Mouse (Mus musculus) small intestine, adult 2 months (tissue): ENCODE data around the gene As3mt. TPM values are rescaled to one million over a fixed set of nuclear protein-coding genes. Genes with fewer than 3 reads are reported as not detected.

Experiments
- H3K27ac ChIP-seq: fragments of 200-500 bp; 2 replicates; pipeline ENCODE4 v1.5.1; 2012; ENCODE audit warnings: low read depth, low read length, control low read depth, inconsistent platforms; ENCODE audit not compliant: insufficient read depth
- H3K27me3 ChIP-seq: fragments of 200-500 bp; 2 replicates; pipeline ENCODE4 v1.6.1; 2012; ENCODE audit warnings: mild to moderate bottlenecking, moderate library complexity, low read length, inconsistent platforms; ENCODE audit not compliant: control insufficient read depth, insufficient read depth
- H3K36me3 ChIP-seq: fragments of 200-500 bp; 2 replicates; pipeline ENCODE4 v1.6.1; 2012; ENCODE audit warnings: mild to moderate bottlenecking, low read length, control low read depth, inconsistent platforms; ENCODE audit not compliant: control insufficient read depth, insufficient read depth
- H3K4me1 ChIP-seq: fragments of 200-500 bp; 2 replicates; pipeline ENCODE4 v1.6.1; 2012; ENCODE audit warnings: low read length, inconsistent platforms, mixed read lengths; ENCODE audit not compliant: control insufficient read depth, insufficient read depth, insufficient read length
- H3K4me3 ChIP-seq: fragments of 200-500 bp; 2 replicates; pipeline ENCODE4 v1.5.1; 2012; ENCODE audit warnings: low read depth, mild to moderate bottlenecking, control low read depth, inconsistent platforms, low read length, moderate library complexity
- CTCF ChIP-seq: fragments of 200-500 bp; IDR thresholded peaks from 2 replicates; pipeline ENCODE4 v1.5.1; 2012; ENCODE audit warnings: low read depth, mild to moderate bottlenecking, control low read depth, inconsistent platforms, low read length, moderate library complexity, mixed read lengths; ENCODE audit not compliant: insufficient replicate concordance, insufficient read length; ENCODE audit errors: extremely low read depth
- POLR2A ChIP-seq: fragments of 200-500 bp; IDR thresholded peaks from 2 replicates; pipeline ENCODE4 v1.6.1; 2012; ENCODE audit warnings: low read depth, mild to moderate bottlenecking, control low read depth, inconsistent platforms, low read length, moderate library complexity
- WGBS: fragments of 180-500 bp; shearing (Covaris S2); methylation state at CpG from one replicate; pipeline ENCODE4 v1.1.7; 2018; 5-methylcytosine and 5-hydroxymethylcytosine counted together
- polyA plus RNA-seq: library from polyadenylated mRNA; depleted of rRNA; stranded (reverse); fragments of >200 nt; gene quantifications from 2 replicates; pipeline ENCODE4 v1.2.3, GENCODE M21; 2012

The As3mt gene
- polyA plus RNA-seq, 1 experiment = 10.3 TPM

DNA sequence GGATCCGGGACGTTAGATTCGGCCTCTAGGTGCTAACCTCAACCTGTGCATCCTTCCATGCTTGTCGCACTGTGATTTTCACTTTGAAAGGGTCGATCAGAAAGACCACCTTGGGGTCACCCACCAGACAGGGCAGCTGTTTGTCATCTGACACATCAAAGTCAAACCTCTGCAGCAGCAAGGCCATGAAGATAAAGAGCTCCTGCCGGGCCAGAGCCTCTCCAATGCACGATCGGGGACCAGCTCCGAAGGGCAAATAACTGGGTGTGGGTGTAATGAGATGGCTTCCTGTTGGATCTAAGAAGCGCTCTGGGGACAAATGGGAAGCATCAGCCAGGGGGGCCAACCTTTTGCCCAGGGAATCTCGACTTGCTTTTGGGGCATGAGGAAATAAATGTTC, 40.0 kb upstream of the As3mt start:
- Histone ChIP-seq H3K36me3 (no peaks in the 10 kb centered on the region), H3K27me3 (no peaks in the 10 kb centered on the region), H3K4me3 (no peak overlapping the region), H3K27ac (no peak overlapping the region), H3K4me1 (no peaks in the 10 kb centered on the region; the same call in 1 of the 2 replicates)
- 50% methylated on average over 11 of the region's 11 CpGs for WGBS
- TF ChIP-seq CTCF = no peak
- no peak for TF ChIP-seq POLR2A

DNA sequence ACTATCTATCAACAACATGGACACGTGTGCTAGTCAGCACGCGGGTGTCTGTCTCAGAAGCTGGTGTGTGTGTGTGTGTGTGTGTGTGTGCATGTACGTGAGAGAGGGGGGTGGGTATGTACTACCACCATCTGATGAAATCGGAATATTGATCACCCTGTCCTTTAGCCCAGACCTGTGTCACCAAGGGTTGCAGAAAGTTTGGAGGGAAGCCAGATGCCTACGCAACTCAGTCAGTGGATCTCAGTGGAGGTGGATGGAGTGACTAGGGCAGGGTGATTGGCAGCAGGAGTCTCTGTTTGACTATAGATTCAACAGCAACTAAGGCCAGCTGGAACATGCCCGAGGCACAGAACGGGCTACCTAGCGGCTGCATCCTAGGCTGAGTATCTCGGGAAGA, 39.0 kb upstream of the As3mt start:
- no peak for TF ChIP-seq POLR2A
- no peak for TF ChIP-seq CTCF
- no peak overlapping the region for H3K4me3 ChIP-seq
- H3K4me1 ChIP-seq = peaks cover 4% of the 10 kb centered on the region; the same call in 1 of the 2 replicates
- no peaks in the 10 kb centered on the region for H3K36me3 ChIP-seq
- H3K27me3 ChIP-seq = no peaks in the 10 kb centered on the region
- H3K27ac ChIP-seq = no peak overlapping the region
- WGBS = 80% methylated on average over 10 of the region's 10 CpGs

DNA sequence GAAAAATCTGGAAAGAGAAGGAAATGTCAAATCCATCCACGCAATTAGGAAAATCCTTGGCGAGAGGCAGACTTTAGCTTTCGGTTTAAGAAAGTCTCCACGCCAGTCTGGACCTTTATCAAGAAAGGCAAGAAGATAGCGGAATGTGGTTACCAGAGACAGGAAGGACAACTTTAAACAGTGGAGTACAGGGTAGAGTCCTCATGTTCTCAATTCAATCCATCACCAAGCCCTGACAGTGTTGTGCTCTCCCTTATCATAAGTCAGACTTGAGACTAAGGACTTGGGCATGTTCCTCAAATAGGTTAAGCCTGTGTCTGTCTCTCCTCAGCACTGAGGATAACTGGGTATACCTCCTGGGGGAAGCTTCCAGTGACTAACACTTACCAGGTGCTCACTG, 37.5 kb upstream of the As3mt start:
- TF ChIP-seq CTCF (no peak), POLR2A (no peak)
- H3K36me3 ChIP-seq = no peaks in the 10 kb centered on the region
- H3K27me3 ChIP-seq = no peaks in the 10 kb centered on the region
- 56% methylated on average over 5 of the region's 5 CpGs for WGBS
- peaks cover 7% of the 10 kb centered on the region; the same call in 1 of the 2 replicates for H3K4me1 ChIP-seq
- no peak overlapping the region for H3K27ac ChIP-seq
- H3K4me3 ChIP-seq = no peak overlapping the region

DNA sequence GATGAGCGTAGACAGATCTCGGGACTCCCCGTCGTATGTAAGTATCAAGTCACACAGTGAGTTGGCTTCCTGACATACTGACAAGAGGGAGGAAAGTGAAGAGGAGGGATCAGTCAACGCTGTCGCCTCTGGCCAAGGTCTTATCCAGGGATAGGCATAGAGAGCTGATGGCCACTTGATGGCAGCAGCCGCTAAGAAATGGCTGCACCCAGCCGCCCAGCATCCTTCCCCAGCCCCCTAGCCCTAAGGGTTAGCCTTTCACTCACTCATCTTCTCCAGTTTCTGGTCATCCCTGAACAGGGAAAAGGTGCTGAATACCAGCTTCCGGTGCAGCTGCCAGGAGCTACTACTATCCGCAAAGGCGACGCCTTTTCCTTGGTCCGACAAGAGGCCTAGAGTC, 36.6 kb upstream of the As3mt start:
- Histone ChIP-seq H3K27me3 (no peaks in the 10 kb centered on the region), H3K4me3 (no peak overlapping the region), H3K36me3 (no peaks in the 10 kb centered on the region), H3K4me1 (peaks cover 7% of the 10 kb centered on the region; the same call in 1 of the 2 replicates), H3K27ac (no peak overlapping the region)
- peak; percentile 92 for TF ChIP-seq CTCF
- no peak for TF ChIP-seq POLR2A
- WGBS = 36% methylated on average over 13 of the region's 13 CpGs

DNA sequence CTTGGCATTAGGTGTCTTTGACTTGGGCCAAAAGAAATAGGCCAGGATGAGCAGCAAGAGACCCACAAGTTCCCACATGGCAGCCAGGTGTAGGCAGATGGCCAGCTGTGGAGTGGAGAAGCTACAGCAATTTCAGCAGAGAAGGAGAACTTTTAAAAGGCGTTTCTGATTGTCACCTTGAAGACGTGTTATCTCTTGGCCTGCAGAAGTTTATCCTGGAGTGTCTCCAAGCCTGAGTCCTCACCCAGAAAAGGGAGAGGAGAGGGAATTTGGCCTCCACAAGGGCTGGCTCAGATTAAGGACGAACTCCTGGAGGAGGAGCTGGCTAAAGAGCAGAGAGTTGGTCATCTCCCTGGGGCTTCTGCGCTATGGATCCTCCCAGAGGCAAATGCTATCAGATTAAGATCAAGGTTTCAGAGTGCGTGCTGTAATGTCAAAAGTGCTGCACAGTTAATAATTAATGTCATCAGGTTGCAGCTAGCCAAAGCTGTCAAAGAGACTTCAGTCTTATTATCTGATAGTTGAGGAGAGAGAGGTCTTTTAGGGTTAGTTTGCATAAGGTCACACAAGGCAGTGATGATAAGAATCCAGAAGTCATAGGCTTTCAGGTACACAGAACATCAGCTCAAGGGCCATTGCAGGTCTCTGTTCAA, 34.4 kb upstream of the As3mt start, which contains the start of gene Cyp17a1:
Gene Cyp17a1 (minus strand): TSS at position 407 of the 653 bp plus-strand sequence.
- WGBS = 22% methylated on average over 5 of the region's 5 CpGs
- no peaks in the 10 kb centered on the region for H3K36me3 ChIP-seq
- no peaks in the 10 kb centered on the region for H3K27me3 ChIP-seq
- H3K4me3 ChIP-seq = no peak within 1 kb of the TSS
- peaks cover 7% of the 10 kb centered on the region; the same call in 1 of the 2 replicates for H3K4me1 ChIP-seq
- H3K27ac ChIP-seq = 0 out of 2 replicates have a peak within 1 kb of the TSS, but pooled peaks have one; percentile 30
- TF ChIP-seq CTCF (no peak), POLR2A (no peak)

DNA sequence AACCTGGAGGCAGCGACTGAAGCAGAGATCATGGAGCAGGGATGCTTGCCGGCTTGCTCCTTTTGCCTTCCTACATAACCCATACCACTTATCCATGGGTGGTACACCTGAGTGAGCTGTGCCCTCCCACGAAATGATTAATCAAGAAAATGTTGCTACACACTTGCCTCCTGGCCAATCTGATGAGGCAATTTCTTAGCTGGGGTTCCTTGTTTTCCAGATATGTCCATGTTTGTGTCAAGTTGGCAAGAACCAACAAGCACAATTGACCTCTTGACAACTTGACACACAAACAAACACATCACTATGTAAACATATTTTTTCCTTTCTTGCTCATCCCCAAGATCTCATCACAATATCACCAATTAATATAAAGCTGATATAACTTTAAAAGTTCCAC, 31.6 kb upstream of the As3mt start:
- Histone ChIP-seq H3K4me3 (no peak overlapping the region), H3K4me1 (peaks cover 12% of the 10 kb centered on the region; the same call in 1 of the 2 replicates), H3K36me3 (no peaks in the 10 kb centered on the region), H3K27ac (no peak overlapping the region), H3K27me3 (no peaks in the 10 kb centered on the region)
- TF ChIP-seq CTCF (no peak), POLR2A (no peak)
- 92% methylated on average over 3 of the region's 3 CpGs for WGBS

DNA sequence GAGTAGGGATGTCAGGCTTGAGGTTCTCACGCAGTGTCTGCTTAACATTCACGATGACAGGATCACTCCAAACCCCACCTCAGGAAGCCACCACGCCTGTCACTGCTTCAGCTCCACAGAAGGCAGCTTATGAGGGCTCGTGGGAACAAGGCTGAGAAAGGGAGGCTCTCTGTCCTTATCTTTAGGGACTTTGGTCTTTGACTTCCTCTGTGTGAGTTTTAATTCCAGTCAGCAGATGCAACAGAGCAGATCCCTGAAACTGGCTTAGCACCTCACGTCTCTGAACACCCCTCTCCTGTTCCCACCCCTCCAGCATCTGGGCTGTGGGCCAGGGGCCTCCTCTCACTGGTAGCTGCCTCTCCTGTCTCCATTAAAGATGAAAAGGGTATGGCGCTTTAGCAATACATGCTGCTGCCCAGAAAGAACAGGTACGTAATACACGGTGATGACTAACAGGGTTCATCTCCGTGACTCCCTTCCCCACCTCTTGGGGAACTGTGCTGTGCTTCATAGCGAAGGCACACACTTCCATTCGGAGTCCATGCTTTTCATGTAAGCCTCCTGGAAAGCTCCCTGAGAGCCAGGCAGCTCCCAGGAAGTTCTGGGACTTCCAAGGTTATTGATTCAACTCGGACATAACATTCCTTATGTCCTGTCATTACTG, 27.4 kb upstream of the As3mt start:
- 17% methylated on average over 12 of the region's 12 CpGs for WGBS
- Histone ChIP-seq H3K4me3 (peak overlapping the region; percentile 58), H3K27ac (peak overlapping the region; percentile 90), H3K36me3 (no peaks in the 10 kb centered on the region), H3K27me3 (no peaks in the 10 kb centered on the region), H3K4me1 (peaks cover 6% of the 10 kb centered on the region; the same call in 1 of the 2 replicates)
- TF ChIP-seq POLR2A = peak; percentile 8; the same call in 1 of the 2 replicates
- TF ChIP-seq CTCF = no peak
